Mouse (Mus musculus): Measurements from ENCODE around the gene Auh.

Gene Auh

DNA sequence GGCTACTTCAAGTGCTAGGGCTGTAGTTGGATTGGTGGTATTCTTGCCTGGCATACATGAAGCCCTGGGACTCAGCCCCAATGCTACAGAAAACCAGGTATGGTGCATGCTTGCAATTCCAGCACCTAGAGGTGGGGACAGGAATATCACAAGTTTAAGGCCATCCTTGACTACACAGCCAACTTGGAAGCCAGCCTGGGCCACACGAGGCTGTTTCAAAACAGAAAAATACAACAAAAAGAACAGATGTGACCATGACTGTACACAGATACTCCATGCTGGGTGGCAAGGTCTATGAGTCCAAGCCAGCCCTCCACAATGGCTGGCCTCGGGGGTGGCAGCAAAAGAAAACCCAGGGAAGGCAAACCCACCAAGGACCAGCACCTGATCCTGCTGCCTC, 95.7 kb downstream of the Auh start:
- no peak for DNase-seq (ENCODE audit: low read depth)

DNA sequence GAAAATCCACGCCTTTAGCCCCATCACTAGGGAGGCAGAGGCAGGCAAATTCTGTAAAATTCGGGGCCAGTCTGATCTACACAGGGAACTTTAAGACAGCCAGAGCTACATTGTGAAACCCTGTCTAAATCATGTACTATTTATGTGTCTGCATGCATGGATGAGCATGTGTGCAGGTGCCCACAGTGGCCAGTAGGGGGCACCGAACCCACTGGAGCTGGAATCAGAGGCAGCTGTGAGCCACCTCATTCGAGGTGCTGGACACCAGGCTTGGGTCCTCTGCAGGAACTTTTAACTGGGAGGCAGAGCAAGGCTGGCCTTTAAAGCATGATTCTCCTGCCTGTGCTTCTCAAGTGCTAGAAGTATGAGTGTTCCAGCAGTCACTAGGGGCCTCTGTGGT, 96.3 kb downstream of the Auh start:
- no peak for DNase-seq (ENCODE audit: low read depth)

DNA sequence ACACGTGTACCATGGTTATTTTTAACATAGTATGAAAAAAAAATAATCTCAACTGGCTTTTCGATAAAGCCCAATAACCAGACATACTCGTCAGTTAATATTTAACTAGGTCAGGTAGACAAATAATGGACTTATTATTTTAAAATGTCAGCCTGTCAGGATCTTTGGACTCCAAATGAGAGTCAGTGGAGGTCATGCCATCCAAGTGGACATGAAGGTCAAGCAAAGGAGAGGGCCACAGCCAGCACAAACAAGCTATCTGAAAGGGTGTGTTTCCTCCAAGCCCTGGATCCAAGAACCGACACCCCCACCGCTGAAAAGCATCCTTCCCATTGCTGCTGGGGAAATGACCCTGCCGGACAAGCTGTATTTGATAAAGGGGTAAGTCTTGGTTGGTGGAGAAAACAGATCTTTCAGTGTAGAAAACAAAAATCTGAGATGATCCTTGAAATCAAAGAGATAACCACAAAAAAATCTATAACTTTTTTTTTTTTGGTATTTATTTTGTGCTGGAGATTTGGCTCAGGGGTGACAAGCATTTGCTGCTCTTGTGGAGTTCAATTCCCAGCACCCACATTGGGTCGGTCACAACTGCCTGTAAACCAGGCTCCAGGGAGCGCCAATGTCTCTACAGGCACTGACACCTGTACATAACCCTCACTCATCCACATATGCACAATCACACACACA, 96.9 kb downstream of the Auh start:
- no peak for DNase-seq (ENCODE audit: low read depth)

DNA sequence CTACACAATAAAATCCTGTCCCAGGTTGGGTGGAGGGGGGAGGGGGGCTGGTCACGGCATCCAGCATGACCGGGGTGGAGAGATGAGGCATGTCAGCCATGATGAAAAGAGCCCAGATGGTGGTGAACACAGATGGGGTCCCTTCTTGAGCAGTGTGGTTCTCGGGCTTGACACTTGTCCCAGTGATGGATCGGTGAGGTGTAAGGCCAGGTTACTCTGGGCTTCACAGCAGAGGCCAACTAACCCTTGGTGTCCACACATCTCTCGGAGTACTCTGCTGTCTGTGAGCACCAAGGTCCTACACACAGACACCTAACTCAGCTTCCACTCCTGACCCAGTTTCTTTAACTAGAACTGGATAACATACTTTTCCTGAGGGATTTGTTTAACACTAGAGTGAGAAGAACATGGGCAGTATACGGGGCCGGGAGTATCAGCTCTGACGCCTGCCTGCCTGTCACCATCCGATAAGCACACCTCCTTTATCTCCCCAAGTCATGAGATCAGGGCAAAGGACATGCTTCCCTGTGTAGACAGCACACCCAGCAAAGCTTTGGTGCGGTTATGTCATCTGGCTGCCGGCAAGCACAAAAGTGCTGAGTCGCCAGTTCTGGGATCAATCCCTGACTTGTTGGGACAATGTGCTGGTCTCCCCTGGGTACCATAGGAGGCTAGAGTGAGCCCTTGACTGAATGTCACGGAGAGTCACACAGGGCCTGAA, 98.3 kb downstream of the Auh start:
- peak; percentile 63 for DNase-seq (ENCODE audit: low read depth)

DNA sequence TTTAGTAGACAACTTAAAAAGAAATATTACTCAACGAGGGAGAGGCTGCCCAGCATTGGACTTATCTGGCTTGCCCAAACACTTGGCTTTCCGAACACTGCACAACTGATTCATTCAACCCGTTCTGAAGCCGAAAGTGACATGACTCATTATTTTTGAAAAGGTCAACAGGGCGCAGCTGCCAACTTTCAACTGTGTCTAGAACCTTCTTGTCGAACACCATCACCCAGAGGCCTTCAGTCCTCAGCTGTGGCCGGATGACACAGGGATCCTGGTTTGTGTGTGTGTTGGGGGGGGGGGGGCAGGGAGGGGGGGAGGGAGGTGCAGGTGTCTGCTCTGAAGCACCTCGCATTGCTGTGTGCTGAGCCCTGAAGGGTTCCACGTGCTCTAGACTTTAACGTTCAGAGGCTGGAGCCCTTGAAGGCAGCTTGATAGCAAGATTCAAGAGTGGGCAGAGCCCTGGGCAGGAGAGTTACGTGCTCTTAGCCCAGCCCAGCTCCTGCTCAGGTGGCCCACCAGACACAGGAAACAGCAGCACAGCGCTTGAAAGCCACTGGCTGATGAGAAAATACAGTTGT, 100.4 kb downstream of the Auh start:
- DNase-seq (ENCODE audit: low read depth), result no peak

DNA sequence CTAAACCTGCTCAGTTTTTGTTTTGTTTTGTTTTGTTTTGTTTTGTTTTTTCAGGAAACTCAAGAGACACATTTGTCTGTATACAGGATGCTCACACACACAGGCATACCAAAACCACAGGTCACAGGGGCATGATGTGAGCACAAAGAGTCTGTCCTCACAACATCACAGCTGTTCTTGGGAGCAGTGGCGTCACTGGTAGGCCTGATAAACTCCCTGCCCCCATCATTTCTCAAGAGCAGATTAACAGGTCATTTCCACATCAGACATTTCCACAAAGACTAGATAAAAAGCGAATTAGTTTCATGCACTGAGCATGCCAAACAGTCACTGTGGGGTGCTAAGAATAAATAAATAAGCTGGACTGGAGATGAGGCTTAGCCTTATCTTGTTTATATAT, 101.3 kb downstream of the Auh start:
- no peak for DNase-seq (ENCODE audit: low read depth)

DNA sequence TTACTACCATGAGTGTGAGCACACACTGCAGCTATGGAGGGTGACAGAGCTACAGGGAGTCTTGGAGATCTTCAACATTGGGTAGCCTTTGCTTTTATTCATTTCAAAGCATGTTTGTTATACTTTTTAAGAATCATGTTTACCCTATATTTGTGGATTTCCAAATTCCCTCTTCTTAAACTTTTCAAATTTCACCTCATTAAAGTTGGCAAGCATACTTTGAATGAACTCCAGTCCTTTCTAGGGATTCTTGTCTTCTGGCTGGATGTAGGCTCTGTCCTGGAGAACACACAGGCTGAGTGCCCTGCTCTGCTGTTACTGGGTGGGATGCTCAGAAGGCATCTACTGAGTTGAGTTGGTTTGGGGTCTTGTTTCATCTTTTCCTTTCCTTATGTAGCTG, 102.8 kb downstream of the Auh start:
- no peak for DNase-seq (ENCODE audit: low read depth)

DNA sequence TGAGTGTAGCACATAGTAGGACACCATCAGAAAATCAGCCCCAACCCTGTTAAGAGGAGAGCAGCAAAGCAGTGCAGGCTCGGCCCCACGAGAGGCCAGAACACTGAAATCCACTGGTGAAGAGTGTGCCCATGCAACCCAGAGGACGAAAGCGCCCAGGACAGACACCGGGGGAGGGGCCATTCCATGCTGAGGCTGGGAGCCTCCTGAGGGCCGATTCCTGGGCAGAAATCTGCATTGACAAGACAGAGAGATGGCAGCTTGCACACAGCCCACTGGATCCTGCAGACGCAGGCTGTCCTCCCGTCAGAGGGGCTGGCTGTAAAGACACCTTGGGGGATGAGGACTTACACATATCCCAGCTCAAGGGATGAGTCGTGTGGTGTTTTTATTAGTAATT, 104.7 kb downstream of the Auh start:
- no peak for DNase-seq (ENCODE audit: low read depth)

DNA sequence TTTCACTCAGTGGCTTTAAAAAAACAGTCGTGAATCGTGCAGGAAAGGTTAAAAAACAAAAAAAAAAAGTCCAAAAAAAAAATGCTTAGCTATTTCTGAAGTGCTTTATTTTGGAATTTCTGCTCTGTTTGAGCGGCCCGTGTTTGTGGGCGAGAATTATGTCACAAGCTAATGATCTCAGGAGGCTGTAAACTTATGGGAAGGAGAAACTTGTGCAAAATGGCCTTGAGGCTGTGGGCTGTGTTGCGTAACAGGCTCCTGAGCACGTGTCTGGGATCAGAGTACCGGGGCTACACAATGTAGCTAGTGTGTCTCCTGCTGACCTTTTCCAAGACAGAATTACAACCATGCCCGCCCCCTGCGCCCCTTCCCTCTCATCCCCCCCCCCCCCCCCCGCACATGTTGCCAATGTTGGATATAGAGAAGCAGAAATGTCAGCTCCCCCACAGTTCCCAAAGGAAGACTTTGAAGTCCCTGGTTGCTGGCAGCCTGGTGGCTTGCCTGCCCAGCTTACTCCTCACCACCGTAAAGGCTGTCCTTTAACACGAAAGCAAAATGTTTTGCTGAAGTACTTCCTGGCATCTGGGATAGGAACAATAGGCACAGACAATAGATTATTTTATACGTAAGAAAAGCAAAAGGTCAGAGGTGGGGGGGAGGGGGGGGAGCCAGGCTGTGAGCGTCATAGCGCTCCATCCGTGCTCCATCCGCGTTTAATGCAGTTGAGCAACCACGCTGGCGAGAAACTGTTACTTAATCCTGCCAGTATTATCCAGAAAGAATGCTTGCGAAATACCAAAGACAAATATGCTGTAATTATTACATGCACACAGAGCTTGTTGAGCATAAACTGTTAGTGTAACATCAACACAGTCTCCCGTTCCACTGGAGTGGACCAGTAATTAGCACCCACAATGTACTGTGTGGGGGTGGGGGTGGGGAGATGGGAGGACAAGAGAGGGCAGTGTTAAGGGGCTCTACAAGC, 107.0 kb downstream of the Auh start:
- no peak for DNase-seq (ENCODE audit: low read depth)

DNA sequence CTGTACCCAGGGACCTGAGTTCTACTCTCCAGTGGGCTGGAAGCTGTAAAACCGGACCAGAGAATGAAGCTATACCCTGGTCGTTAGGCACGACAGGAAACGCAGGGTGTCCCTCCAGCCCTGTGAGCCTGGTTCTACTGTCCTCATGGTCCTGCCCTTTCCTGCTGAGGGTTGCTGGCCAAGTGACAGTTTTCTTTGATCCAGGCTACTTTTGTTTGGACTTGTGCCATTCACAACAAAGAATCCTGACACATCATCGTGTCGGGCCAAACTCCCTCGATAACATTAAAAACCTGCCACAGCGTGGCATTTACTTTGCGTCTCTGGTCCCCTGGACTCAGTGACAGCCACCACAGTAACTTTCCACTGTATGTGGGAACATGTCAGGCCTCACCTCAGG, 107.9 kb downstream of the Auh start:
- DNase-seq (ENCODE audit: low read depth), result no peak

DNA sequence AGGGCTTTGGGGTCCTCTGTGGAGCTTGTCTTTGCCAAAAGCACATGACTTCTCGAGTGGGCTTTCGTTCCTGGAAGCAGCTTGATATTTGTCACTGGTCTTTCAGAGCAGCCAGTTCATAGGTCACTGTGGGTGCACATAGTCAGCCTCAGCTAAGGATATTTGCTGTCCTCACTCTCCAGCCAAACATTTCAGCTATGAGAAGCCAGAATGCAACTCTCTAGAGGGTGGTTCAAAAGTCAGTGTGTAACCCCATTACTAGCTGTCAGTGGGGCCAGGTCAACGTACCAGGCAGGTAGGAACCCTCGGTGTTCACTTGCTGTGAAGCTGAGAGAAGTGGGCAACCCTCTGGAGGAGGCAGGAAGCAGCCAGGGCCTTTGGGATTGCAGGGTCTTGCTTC, 109.6 kb downstream of the Auh start:
- DNase-seq (ENCODE audit: low read depth), result no peak

DNA sequence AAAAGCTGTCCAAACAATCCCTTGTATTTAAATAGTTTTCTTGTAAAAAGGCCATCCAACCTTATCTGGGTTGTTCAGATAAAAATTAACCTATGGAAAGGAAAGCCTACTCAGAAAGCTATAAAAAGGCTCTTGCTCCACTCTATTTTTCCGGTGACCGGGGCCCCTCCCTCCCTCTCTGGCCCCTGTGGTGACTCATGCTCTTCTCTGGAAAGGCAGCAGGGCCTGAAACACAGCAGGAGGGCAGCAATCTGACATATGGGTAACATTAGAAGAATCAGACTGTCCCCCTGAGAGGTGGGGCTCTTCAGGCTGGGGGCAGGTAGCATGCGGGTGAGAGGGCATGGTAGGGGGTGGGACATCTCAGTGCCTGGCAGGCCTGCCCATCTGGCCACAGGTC, 110.7 kb downstream of the Auh start:
- DNase-seq (ENCODE audit: low read depth), result no peak

DNA sequence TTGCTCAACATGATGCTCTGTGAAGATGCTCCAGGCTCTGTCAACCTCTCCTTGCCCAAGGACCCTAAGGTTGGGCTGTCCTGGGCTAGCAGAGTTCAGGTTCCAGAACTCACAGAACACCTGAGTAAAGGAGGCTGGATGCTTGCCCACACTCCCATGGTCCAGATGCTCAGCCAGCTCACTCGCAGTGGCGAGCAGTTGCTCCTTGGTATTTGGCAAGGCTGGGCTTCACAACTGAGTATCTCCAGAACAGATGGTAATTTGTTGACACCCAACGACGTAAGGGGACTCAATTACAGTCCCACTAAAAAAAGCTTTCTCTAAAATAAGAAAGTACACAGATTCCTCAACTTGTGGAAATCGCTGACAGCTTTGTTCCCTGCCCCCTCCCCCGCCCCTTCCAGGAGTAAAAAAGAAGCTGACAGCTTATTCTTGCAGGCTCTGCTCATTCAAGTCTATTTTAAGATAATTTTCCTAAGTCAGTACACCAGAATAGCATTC, 111.4 kb downstream of the Auh start:
- DNase-seq (ENCODE audit: low read depth), result no peak

DNA sequence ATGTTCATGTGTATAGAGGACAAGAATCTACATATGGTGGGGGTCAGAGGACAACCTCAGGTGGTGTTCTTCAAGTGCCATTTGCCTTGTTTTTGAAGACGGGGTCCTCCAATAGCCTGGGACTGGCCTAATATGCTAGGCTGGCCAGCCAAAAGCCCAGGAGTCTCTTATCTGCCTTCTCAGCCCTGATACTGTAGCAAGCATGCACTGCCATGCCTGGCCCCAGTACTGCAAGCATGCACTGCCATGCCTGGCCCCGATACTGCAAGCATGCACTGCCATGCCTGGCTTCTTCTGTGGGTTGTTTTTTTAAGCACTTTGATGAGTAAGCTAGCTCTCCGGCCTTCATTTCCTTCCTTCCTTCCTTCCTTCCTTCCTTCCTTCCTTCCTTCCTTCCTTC, 115.7 kb downstream of the Auh start:
- no peak for DNase-seq (ENCODE audit: low read depth)

DNA sequence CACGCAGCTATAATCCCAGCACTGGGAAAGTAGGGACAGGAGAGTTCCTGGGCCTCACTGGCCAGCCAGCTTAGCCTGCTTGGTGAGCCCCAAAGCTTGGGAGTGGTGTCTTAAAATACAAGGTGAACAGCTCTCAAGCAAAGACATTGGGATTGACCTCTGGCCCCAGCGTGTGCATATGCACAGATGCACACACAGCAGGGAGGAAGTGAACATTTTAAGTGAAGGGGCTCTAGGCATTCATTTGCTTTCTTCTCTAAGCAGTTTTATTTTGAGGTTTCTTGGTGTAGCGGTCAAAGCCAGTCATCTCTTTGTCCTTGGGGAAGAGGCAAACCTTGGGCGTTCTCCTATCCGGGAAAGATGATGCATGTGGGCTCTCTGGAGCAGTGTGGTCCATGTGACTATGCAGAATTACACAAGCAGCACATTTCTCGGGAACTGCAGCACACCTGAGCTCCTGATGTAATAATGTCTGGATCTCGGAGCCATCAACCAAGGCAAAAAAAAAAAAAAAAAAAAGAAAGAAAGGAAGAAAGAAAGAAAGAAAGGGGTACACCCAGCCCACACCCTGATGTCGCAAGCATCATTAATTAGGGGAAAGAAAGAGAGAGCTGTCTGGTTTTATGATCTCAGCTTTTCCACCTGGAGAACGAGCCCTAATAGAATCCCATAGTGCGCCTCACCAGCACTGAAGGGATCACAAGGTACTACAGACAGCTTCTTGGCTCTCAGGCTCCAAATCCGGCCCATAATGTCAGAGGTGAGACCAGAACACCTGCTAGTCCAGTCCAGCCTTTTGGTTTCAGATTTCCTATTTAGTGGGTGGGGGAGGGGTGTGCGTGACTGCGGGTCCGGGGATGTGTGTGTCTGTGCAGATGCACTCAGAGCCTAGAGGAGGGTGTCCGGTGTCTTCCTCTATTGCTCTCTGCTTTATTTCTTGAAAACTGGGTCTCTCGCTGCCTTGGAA, 116.6 kb downstream of the Auh start:
- DNase-seq (ENCODE audit: low read depth), result no peak

DNA sequence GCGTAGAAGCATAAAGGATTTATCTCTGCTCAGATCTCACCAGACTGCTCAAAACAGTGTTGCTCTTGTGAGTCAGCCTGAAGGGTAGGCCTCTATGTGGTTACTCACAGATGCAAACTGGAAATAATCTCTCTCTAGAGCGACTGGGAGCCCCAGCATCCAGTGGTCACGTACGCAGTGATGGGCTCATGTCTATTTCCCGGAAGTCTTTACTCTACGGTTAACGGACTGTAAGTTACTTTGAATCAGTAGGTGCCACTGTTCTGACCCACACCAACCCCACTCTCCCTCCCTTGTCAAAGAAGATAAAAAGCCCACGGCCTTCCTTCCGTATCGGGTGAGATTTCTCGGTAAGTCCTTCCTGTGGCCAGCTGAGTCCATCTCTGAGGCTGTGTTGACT, 121.8 kb downstream of the Auh start:
- DNase-seq (ENCODE audit: low read depth), result no peak

DNA sequence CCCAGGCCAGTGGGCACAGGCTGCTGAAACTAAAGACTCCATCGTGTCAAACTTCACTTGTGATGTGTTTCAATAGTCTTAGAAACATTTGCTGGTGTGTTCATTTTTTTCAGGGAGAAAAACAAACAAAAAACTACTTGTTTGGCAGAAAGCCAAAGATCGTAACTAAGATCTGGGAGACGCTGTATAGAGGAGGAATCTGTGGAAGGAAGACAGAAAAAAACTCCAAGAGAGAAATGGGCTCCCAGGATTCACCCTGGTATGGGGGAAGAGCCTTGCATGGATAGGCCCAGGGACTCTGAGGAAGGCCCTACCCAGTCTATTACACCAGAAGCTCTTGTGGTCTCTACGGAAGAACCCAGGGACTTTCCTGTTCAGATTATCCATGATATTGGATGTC, 123.5 kb downstream of the Auh start:
- no peak for DNase-seq (ENCODE audit: low read depth)

DNA sequence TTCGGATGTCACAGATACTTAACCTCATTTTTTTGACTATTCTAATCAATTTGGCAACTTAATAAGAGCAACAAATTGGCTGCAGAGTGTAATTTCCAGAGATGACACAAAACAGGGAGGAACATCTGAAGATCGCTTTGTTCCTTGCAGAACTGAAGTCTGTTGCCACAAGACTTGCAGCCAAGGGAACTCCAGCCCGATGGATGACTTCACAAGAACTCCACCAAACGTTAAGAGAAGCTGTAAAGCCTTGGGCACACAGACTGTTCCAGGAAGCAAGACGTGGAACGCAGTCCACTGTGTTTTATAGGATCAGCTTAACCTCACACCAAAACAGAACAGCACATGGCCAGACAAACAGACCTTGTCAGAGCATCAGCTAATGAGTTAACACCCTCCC, 123.9 kb downstream of the Auh start:
- no peak for DNase-seq (ENCODE audit: low read depth)

DNA sequence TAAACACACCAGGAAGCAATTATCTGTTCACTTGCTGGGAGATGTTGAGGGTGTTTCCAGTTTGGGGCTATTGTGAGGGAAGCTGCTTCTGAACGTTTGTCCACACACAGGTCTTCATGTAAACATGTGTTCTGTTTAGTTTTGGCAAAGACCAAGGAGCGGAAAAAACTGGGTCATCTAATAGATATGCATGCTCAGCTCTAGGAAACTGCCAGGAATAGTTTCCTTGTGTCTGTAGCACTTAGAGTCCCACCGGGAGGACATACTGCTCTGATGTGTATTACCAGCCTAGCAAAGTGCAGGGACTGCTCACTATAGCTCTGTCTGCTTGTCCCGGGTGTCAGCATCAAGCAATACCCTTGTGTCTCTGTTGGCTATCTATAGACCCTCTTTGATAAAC, 127.0 kb downstream of the Auh start:
- no peak for DNase-seq (ENCODE audit: low read depth)

DNA sequence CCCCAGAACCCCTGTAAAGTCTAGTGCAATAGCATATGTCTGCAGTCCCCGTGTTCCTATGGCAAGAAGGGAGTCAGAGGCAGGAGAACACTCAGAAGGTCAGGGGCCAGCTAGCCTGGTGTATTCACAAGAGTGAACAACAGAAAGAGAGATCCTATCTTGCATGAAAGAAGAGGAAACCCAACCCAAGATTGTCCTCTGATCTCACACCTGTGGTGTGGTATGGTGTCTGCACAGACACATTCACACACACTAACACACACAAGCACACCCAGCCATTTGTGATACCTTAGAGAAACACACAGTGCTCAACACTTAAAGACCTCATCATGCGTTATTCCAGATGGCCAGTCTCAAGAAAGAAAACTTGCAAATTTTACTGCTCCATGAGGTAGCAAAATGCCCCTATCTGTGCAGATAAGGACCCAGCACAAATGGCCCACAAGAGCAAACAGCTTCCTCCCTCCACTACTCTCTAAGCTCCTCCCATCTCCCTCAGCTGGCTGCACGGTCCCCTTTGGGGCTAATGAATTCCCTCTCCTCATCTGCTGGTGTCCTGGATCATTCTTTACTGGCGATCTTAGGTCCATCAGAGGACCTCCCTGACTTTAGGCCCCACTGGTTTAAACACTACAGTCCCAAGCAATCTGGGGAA, 128.7 kb downstream of the Auh start:
- DNase-seq (ENCODE audit: low read depth), result no peak

DNA sequence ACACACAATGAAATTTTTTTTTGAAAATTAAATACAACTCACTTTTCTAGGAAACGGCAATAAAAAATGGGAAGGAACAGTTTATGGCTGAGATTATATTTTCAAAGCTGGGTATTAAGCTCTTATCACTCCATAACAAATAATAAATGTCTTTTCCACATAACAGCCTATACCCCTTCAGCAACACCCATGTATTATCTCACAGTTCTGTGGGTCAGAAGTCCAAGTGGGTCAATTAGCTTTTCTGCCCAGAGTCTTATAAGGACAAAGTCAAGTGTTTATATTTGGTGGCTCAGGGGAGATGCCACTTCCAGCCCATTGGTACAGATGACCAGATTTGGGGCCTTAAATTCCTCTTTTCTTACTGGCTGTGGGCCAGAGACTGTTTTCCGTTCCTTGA, 129.4 kb downstream of the Auh start:
- no peak for DNase-seq (ENCODE audit: low read depth)

Measured in c-Kit-positive CD71-positive TER-119-negative erythroid progenitor cells, embryonic 14.5 days (primary cell).